Mouse (Mus musculus): ENCODE results near the gene Grb2. TPM values are rescaled to one million over a fixed set of nuclear protein-coding genes. Genes with fewer than 3 reads are reported as not detected.

Grb2 gene
- polyA plus RNA-seq, 1 experiment = 42.4 TPM

GRCm38 (mm10) chr11:115712268-115712667 lies 3.9 kb upstream of the Grb2 start:
- DNase-seq (ENCODE audit: low read depth) = no peak

- no peak for DNase-seq (ENCODE audit: low read depth)
These were observed 2.7 kb upstream of the Grb2 start for GRCm38 (mm10) chr11:115711133-115711532.

- no peak for DNase-seq (ENCODE audit: low read depth)
These were observed 1.6 kb upstream of the Grb2 start for GRCm38 (mm10) chr11:115709829-115710559.

- no peak for DNase-seq (ENCODE audit: low read depth)
These were observed 795 bp upstream of the Grb2 start for GRCm38 (mm10) chr11:115708956-115709828.

GRCm38 (mm10) chr11:115707313-115708208 lies 836 bp downstream of the Grb2 start:
- DNase-seq (ENCODE audit: low read depth) = no peak

- DNase-seq (ENCODE audit: low read depth) = no peak
These were observed 1.8 kb downstream of the Grb2 start for GRCm38 (mm10) chr11:115706584-115706983.

GRCm38 (mm10) chr11:115705561-115705960 lies 2.8 kb downstream of the Grb2 start:
- DNase-seq (ENCODE audit: low read depth) = no peak

GRCm38 (mm10) chr11:115704648-115705047 lies 3.7 kb downstream of the Grb2 start:
- no peak for DNase-seq (ENCODE audit: low read depth)

GRCm38 (mm10) chr11:115703466-115703865 lies 4.9 kb downstream of the Grb2 start:
- DNase-seq (ENCODE audit: low read depth) = no peak

GRCm38 (mm10) chr11:115698986-115699728 lies 9.2 kb downstream of the Grb2 start:
- DNase-seq (ENCODE audit: low read depth) = no peak

GRCm38 (mm10) chr11:115697722-115698121 lies 10.7 kb downstream of the Grb2 start:
- no peak for DNase-seq (ENCODE audit: low read depth)

- no peak for DNase-seq (ENCODE audit: low read depth)
These were observed 11.3 kb downstream of the Grb2 start for GRCm38 (mm10) chr11:115697091-115697490.

GRCm38 (mm10) chr11:115696471-115696870 lies 11.9 kb downstream of the Grb2 start:
- no peak for DNase-seq (ENCODE audit: low read depth)

- DNase-seq (ENCODE audit: low read depth) = no peak
These were observed 14.3 kb downstream of the Grb2 start for GRCm38 (mm10) chr11:115693979-115694578.

- DNase-seq (ENCODE audit: low read depth) = no peak
These were observed 15.6 kb downstream of the Grb2 start for GRCm38 (mm10) chr11:115692800-115693199.

GRCm38 (mm10) chr11:115691976-115692375 lies 16.4 kb downstream of the Grb2 start:
- DNase-seq (ENCODE audit: low read depth) = no peak

- DNase-seq (ENCODE audit: low read depth) = no peak
These were observed 16.9 kb downstream of the Grb2 start for GRCm38 (mm10) chr11:115691511-115691910.

- no peak for DNase-seq (ENCODE audit: low read depth)
These were observed 17.4 kb downstream of the Grb2 start for GRCm38 (mm10) chr11:115691013-115691412.

GRCm38 (mm10) chr11:115690356-115690755 lies 18.0 kb downstream of the Grb2 start:
- no peak for DNase-seq (ENCODE audit: low read depth)

GRCm38 (mm10) chr11:115689137-115689915 lies 19.1 kb downstream of the Grb2 start:
- DNase-seq (ENCODE audit: low read depth) = no peak

All from gonadal fat pad, adult 2 months (tissue).